Mouse (Mus musculus) thymus, postnatal 0 days (tissue): ENCODE data around the gene Mtch2. TPM values are rescaled to one million over a fixed set of nuclear protein-coding genes. Genes with fewer than 3 reads are reported as not detected.
"Not testable (repeated sequence)": the region's sequence is repeated elsewhere in the genome, so short reads cannot be mapped to it uniquely, and the experiment has no call there.

ENCODE experiments used
- DNase-seq: peaks from one replicate; pipeline ENCODE4 v3.0.0-alpha.2; 2015; ENCODE audit warnings: low spot score
- polyA plus RNA-seq: library from polyadenylated mRNA; unstranded; fragments of >200 nt; fragmentation: Nextera tagmentation; extraction: Ambion mirVana; gene quantifications from 2 replicates; pipeline ENCODE4 v1.2.1, GENCODE M21; 2015

The Mtch2 gene
- polyA plus RNA-seq, result 140 and 150 TPM in 2 replicates

DNA sequence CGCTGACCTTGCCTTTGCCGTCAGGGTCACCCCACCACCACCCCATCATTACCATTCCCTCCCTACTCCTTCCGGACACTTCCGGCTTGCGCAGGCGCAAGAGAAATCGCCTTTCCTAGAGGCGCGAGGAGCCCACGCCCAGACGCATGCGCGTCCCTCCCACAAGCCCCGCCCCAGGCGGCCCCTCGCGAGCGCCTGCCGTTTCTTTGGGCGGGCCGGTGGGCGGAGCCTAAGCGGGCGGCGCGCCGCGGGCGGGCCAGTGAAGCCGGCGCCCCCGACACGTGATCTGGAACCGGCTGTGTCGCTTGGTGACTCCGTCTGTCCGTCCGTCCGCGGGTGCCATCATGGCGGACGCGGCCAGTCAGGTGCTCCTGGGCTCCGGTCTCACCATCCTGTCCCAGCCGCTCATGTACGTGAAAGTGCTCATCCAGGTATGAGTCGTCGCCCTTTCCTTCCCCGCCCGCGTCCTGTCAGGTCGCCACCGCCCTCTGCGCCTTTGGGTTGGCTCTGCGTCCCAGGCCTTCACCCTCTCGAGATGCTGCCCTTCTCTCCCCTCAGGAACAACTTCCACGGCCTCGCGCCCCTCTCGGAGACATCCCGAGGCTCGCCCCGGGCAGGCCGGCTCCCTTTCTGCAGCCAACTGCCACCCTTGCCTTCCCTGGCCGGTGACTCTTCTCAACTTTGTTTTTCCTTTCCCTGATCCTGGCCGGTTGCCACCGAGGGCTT is at the start of gene Mtch2:
Gene Mtch2, plus strand, starts transcription at position 201 of the 726 bp plus-strand sequence.
- peak; percentile 95 for DNase-seq

- DNase-seq, result no peak
These were observed 38.5 kb upstream of the Mtch2 start for GRCm38 (mm10) chr2:90808241-90809126.

DNA sequence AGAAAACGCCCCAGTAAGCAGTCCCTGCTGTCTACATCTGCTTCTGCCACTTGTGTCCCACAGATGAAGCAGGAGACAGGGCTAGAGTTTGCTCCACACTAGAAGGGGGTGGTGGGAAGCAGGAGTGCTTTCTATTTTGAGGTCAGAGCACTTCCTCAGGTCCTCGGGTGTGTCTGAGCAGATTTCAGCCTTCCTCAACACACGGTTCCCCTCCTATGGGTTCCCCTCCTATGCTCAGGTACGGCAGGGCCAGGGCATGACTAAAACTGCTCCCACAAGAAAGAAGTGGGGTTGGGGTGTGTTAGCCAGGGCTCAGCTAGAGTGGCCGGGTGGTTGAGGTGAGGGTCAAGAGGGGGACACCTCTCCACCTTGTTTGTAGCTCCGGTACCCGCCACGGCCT is 36.2 kb upstream of the Mtch2 start:
- no peak for DNase-seq

GRCm38 (mm10) chr2:90815266-90815665 is 31.7 kb upstream of the Mtch2 start:
- no peak for DNase-seq

- no peak for DNase-seq
These were observed 30.8 kb upstream of the Mtch2 start for GRCm38 (mm10) chr2:90816144-90816543.

GRCm38 (mm10) chr2:90818710-90819109 is 28.2 kb upstream of the Mtch2 start:
- DNase-seq, result no peak

DNA sequence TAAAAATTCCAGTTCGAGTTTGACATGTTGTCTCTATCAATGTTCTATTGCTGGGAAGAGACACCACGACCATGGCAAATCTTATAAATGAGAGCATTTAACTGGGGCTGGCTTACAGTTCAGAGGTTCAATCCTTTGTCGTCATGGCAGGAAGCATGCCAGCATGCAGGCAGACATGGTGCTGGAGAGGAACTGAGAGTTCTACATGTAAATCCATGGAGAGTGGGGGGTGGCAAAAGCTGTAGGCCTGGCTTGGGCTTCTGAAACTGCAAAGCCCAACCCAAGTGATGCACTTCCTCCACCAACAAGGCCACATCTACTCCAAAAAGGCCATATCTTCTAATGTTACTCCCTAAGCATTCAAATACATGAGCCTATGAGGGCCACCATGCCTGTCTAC is 26.1 kb upstream of the Mtch2 start:
- no peak for DNase-seq

GRCm38 (mm10) chr2:90822978-90823377 is 24.0 kb upstream of the Mtch2 start:
- DNase-seq, result no peak

GRCm38 (mm10) chr2:90823781-90824180 is 23.2 kb upstream of the Mtch2 start:
- no peak for DNase-seq

DNA sequence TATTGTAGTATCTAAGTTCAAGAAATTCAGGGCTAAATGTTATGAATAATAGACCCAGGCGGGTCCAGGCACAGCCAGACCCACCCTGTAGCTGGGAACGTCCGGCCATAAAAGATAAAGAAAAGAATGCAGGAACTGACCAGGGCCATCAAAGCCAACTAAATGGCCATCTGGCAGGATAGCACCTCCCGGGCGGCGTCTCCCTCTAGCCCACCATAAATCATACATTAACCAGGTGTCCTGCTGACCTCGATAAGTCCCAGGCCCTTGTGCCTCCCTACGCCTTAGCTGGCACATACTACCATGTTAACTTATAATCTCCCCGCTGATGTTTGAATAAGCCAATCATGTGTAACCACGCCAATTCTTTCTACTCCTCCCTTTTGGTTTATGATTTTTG is 22.4 kb upstream of the Mtch2 start:
- not testable (repeated sequence) for DNase-seq

GRCm38 (mm10) chr2:90825515-90826172 is 21.3 kb upstream of the Mtch2 start:
- no peak for DNase-seq

DNA sequence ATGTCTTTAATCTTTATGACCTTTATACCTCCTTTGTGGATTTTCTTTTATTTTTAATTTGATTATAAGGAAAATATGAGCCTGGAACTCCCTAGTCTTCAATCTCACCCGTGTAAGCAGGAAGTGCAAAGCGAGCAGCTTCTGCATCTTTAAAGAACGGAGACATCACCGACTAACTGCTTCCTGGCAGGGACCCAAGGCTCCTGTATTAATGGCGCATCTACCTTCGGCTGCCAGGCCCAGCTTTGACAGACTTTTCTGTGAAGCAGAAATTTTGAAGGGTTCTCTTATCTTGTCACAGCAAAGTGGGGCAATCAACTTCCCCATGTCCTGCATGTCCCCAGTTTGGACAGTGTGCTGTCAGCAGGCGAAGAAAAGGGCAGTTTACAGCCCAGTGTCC is 18.2 kb upstream of the Mtch2 start:
- no peak for DNase-seq

DNA sequence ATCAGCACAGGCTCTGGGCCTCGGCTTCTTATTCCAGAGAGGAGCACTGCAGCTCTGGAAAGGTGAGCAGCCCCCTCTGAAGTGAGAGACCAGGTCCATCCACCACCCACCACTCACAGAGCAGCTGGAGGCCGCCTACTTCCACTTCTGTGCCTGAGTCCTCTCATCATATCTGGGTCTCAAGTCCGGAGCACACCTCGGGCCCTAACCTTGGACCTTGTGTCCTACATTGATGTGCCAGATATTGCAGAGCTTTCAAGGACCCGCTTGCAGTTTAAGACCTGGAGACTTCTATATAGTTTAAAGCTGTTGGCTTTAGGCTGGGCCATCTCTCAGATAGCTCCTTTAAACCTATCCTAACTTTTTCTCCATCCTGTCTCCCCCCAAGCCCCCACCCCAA is 13.5 kb upstream of the Mtch2 start:
- DNase-seq, result no peak

- DNase-seq, result no peak
These were observed 8.3 kb upstream of the Mtch2 start for GRCm38 (mm10) chr2:90838621-90839020.

DNA sequence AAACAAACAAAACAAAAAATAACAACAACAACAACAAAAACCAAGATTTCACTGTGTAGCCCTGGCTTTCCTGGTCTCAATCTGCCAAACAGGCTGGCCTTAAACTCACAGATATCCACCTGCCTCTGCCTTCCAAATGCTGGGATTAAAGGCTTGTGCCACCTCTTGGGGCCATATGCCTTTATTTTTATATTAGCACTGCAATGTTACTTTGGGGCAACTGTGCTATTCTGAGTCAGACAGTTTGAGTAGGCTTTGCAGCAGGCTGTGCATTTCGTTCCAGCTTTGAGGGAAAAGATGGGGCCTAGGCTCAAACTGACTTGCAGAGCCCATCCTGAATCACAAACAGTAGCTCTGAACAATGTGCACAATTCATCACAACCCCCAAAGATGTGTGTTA is 3.3 kb upstream of the Mtch2 start:
- no peak for DNase-seq

GRCm38 (mm10) chr2:90844262-90844661 is 2.7 kb upstream of the Mtch2 start:
- no peak for DNase-seq

DNA sequence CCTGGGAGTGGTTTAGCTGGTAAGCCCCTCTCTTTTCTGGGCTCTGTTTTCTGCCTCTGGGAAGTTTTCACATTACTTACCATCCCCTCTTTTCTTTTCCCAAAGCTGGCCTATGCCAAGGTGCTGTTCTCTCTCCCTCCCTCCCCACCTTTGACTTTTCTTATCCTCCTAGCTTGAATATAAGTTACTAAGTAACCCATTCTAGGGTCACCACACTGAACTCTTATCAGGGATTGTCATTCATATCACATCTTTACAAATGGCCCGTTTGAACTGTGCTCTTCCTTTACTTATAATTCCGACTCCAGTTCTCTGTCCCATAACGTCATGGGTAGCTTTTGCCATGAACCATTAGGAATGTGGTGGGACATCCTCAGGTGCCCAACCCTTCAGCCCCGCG is 1.7 kb upstream of the Mtch2 start:
- no peak for DNase-seq

DNA sequence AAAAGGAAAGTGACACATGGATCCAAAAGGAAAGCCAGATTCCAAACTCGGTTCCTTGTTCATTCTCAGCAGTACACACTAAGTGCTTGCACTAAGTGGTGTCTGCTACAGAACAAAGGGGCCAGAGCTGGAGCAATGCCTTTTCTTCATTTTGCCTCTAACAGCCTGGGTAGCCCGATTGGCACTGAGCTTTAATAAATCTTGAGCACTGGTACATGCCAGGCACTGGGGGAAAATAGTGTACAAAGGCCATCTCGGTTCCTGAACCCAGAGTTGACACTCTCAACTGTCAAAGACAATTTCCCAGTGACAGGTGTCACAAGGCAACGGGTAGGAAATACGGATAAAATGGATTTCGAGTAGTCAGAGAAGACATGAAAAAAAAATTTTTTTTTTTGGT is 784 bp upstream of the Mtch2 start:
- no peak for DNase-seq

GRCm38 (mm10) chr2:90846597-90846954 is 379 bp upstream of the Mtch2 start:
- no peak for DNase-seq

DNA sequence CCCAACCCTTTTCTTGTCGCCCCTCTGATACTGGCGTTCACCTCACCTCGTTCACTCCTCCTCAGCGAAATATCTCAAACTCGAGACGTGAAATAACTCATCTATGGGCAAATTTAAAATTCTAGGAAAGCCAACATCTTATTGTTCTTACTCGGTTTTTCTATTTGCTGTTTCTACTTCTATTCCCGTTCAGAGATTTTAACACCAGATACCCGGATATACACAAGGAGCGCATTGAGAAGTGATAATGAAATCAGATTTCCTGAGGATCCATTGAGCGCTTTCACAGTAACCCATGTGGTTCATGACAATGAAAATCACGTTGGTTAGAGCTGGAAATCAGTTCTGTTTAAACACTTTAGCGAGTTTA is 711 bp downstream of the Mtch2 start:
- no peak for DNase-seq

DNA sequence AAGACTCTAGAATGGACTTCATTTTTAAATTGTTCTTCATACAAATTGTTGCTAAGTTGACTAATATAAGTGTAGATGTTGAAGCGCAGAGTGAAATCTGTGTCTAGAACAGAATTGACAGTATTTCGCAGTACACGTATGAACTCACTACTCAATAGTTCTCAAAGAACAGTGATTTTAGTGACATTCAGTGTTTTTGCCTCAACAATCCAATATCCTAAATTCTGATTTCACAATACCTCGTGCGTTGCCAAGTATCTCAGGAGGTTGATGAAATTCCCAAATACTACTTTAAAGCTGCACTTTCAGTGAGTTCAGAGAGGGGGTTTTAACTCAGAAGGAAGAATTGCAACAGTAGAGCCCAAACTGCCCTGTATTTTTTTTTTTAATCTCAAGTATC is 1.4 kb downstream of the Mtch2 start:
- DNase-seq, result no peak

GRCm38 (mm10) chr2:90850401-90850800 is 3.4 kb downstream of the Mtch2 start:
- no peak for DNase-seq
